Mouse (Mus musculus) liver, adult 10 weeks (tissue): ENCODE data around the gene Gm21958. TPM values are rescaled to one million over a fixed set of nuclear protein-coding genes. Genes with fewer than 3 reads are reported as not detected.

Experiments used
- polyA plus RNA-seq: library from polyadenylated mRNA; stranded (reverse); fragments of 350-450 nt; fragmentation: Illumina TruSeq; extraction: RNeasy Lipid Tissue Mini Kit (QIAGEN cat#74804); gene quantifications from one replicate; pipeline ENCODE4 v1.2.3, GENCODE M21; 2014; ENCODE audit warnings: low read depth, low replicate concordance

Gene Gm21958
- not detected for polyA plus RNA-seq

GRCm38 (mm10) chr3:54714253-54714652 is at the start of gene Gm21958:
TSS of gene Gm21958 (minus strand) at chr3:54714353.

DNA sequence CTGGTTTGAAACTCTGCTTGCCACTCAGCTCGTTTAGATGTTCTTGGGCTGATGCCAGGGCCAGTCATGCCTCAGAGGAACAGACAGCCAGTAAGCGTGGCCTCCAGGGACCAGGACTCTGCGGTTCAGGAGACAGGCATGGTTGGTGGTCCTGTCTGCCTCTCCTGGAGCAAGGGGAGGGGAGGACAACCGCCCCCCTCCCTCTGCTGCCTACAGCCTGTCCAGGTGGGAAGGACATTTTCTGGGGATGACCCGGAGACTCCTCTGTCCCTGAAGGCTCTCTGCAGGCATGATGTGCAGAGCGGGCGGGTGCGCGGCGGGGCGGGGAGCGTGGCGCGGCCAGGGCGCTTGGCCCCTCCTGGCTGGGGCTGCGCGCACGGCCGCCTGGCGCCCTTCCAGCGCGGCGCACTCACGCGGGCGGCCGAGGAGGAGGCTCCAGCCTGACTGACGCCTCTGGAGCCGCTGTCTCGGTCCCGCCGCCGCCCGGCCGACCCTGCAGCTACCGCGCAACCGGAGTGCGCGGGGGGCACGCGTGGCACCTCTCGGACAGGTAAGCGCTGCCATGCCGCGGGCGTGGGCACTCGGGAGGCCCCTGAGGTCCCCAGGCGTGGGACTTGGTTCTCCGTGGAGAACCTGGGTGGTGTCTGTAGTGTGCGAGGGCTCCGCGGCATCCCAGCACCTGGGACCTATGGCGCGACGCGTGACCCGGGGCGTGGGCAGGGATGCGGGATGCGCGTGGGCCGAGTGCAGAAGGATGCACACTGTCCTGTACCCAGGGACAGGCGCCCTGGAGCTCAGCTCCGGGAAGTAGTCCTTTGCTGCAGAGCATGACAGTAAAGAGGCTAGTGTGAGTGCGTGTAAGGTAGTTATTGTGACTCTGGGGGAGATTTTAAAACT is 41.2 kb upstream of the Gm21958 start, which contains the start of gene Smad9:
TSS of gene Smad9 (plus strand) at position 438 of the 897 bp plus-strand sequence.

GRCm38 (mm10) chr3:54735247-54736046 is 21.3 kb upstream of the Gm21958 start, which contains the start of the genes Exosc8 and Alg5:
TSS of gene Exosc8 (minus strand) at chr3:54735393.
TSS of gene Alg5 (plus strand) at chr3:54735539.

DNA sequence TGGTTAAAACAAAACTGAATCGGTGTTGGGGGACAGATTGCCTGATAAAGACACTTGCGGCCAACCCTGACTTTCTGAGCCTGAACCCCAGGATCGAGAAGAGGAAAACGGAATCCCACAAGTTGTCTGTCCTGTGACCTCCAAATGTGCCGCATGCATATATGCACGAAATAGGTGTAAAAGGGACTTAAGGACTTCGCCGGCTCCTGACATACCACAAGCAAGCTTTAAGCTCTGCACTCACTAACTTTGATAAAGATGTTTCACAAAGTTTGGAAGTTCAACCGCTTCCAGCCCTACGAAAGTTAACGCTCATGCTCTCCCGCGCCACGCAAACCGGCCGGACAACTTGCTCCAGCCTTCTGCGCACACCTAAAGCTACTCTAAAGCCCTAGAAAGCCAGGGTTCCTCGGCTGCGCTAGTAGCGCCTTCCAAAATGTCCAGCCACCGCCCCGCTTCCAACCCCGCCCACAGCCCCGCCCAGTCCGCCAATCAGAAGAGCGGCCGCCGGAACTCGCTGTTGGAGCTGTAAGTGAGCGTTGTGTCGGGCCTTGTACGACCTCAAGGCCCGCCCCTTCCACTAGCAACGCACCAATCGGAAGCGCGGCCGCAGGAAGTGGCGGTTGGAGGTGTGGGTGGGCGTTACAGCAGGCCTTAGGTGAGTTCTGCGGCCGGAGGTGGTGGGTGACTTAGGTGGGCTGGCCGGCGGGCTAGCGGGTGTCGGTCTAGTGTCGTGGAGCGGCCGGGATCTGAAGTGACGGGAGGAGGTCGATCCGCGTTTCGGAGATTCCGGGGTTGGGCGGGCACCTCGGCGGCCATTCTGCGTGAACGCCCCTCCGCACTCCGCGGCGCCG is 21.7 kb downstream of the Gm21958 start, which contains the start of gene Supt20:
TSS of gene Supt20 (plus strand) at position 606 of the 854 bp plus-strand sequence.

Other genes with a start within 250 kb of the Gm21958 start
- gene Supt20, start 21.5 kb downstream of the Gm21958 start, polyA plus RNA-seq = 24.7 TPM
- gene Exosc8, start 21.0 kb upstream of the Gm21958 start, polyA plus RNA-seq = 10.5 TPM
- gene Alg5, start 21.2 kb upstream of the Gm21958 start, polyA plus RNA-seq = 32.7 TPM
- 8.5 TPM for gene Smad9, start 41.2 kb upstream of the Gm21958 start, polyA plus RNA-seq
- gene Rfxap, start 93.4 kb upstream of the Gm21958 start, polyA plus RNA-seq = 10.9 TPM
- gene Sertm1, start 201.5 kb upstream of the Gm21958 start, polyA plus RNA-seq = not detected